Mouse (Mus musculus) neural tube, embryonic 13.5 days (tissue): ENCODE data around the gene Ttc39b. TPM values are rescaled to one million over a fixed set of nuclear protein-coding genes. Genes with fewer than 3 reads are reported as not detected.

Source experiments
- ATAC-seq: fragments of 200-750 bp; cut with Nextera tagmentation; 2 replicates; pipeline ENCODE4 v1.8.0; 2017; ENCODE audit warnings: low read depth, mild to moderate bottlenecking, moderate TSS enrichment, moderate library complexity
- H3K27ac ChIP-seq: fragments of 300-500 bp; sonication (generic); replicated peaks from 2 replicates; pipeline ENCODE4 v1.5.1; 2015; ENCODE audit warnings: moderate library complexity, mild to moderate bottlenecking, inconsistent platforms
- H3K27me3 ChIP-seq: fragments of 300-500 bp; sonication (generic); 2 replicates; pipeline ENCODE4 v1.6.1; 2015; ENCODE audit warnings: mild to moderate bottlenecking, inconsistent platforms
- H3K36me3 ChIP-seq: fragments of 300-500 bp; sonication (generic); 2 replicates; pipeline ENCODE4 v1.6.1; 2015; ENCODE audit warnings: mild to moderate bottlenecking, inconsistent platforms
- H3K4me1 ChIP-seq: fragments of 300-500 bp; sonication (generic); replicated peaks from 2 replicates; pipeline ENCODE4 v1.6.1; 2015; ENCODE audit warnings: inconsistent platforms
- H3K4me2 ChIP-seq: fragments of 300-500 bp; sonication (generic); 2 replicates; pipeline ENCODE4 v1.6.1; 2015; ENCODE audit warnings: inconsistent platforms, mild to moderate bottlenecking, moderate library complexity
- H3K4me3 ChIP-seq: fragments of 300-500 bp; sonication (generic); 2 replicates; pipeline ENCODE4 v1.5.1; 2015; ENCODE audit warnings: mild to moderate bottlenecking, inconsistent platforms
- H3K9ac ChIP-seq: fragments of 300-500 bp; sonication (generic); 2 replicates; pipeline ENCODE4 v1.6.1; 2015; ENCODE audit warnings: moderate library complexity, mild to moderate bottlenecking, inconsistent platforms
- H3K9me3 ChIP-seq: fragments of 300-500 bp; sonication (generic); 2 replicates; pipeline ENCODE4 v1.6.1; 2016; ENCODE audit warnings: inconsistent platforms
- WGBS: fragments of 180-500 bp; shearing (Covaris S2); methylation state at CpG from one replicate; pipeline ENCODE4 v1.1.7; 2015; 5-methylcytosine and 5-hydroxymethylcytosine counted together
- polyA plus RNA-seq: library from polyadenylated mRNA; unstranded; fragments of >200 nt; fragmentation: Nextera tagmentation; extraction: Ambion mirVana; gene quantifications from 2 replicates; pipeline ENCODE4 v1.2.1, GENCODE M21; 2015

Gene Ttc39b
- polyA plus RNA-seq, 1 experiment from 2014 or later: 4.5 TPM

DNA sequence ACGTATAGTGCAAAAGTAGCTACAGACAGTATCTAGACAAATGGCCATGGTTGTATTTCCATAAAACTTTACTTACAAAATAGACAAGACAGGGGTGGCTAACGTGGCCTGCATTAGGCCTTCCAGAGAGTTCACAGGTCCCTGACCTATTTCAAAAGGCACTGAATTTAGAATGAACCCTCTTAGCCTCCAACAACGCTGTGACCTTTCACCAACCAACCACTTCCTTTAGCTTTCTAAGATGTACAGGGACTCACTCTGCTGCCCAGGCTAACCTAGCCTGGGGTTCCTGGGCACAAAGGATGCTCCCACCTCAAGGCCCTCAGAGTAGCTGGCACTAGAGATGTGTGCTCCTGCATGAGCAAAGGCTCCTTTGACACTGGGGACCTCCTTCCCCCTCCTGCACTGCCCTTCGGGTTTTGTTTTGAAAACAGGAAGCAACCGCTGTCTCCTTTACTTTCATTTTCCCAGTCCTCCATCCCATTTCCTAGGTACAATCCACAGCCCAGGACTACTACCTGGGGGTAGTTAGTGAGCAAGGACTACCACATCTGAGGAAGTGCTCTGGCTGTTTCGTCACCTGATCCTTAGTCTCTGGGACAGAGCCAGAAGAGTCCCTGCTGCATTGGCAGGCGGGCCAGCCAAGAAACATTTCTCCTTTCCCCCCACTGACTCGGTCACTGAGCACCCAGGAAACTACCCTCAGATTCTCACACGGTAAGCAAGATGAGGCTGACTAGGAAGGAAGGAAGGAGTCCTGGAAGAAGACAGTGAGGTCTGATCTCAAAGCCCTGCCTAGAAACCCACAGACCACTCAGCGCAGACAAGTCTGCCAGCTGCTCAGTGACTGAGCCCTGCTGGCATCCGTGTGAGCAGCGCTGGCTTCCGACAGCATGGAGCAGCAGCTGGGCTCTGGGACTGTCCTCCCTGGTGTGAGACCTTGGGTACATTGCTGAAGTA is 8.9 kb downstream of the Ttc39b start:
- 52% methylated on average over 13 of the region's 13 CpGs for WGBS
- Histone ChIP-seq H3K4me1 (peaks cover 24% of the 10 kb centered on the region), H3K9me3 (no peaks in the 10 kb centered on the region), H3K4me3 (no peak overlapping the region), H3K27ac (no peak overlapping the region), H3K9ac (no peak overlapping the region), H3K4me2 (no peak overlapping the region), H3K36me3 (no peaks in the 10 kb centered on the region), H3K27me3 (peaks cover 7% of the 10 kb centered on the region; the same call in 1 of the 2 replicates)
- no peak for ATAC-seq

DNA sequence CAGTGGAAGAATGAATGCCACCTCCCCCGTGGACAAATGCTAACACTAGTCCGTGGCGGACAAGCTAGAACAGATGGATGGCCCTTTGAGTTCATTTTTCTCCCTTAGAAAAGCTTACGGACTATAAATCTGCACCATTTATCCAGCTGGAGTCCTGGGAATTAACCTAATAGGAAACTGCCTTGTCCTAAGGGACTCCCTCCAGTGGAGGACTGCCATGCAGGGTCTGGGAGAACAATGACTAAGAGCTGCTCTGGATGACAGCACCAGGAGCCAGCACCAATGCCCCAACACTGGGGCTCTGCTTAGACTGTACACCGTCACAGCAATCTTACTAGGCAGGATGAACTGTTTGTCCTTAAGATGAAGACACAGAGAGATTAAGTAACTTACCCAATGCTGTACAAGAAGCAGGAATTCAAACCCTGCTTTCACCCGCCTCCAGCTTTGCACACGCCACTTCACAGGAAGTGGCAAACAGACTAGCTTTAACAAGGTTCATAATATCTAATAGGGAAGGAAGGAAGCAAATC is 9.7 kb downstream of the Ttc39b start:
- H3K9ac ChIP-seq: no peak overlapping the region
- peaks cover 7% of the 10 kb centered on the region; the same call in 1 of the 2 replicates for H3K27me3 ChIP-seq
- no peaks in the 10 kb centered on the region for H3K9me3 ChIP-seq
- WGBS: 35% methylated on average over 7 of the region's 7 CpGs
- no peak overlapping the region; the same call in 1 of the 2 replicates for H3K27ac ChIP-seq
- ATAC-seq: 0 out of 2 replicates have a peak, but pooled peaks have one; percentile 15
- H3K36me3 ChIP-seq: no peaks in the 10 kb centered on the region
- peaks cover 24% of the 10 kb centered on the region for H3K4me1 ChIP-seq
- H3K4me3 ChIP-seq: no peak overlapping the region
- no peak overlapping the region for H3K4me2 ChIP-seq

- no peak overlapping the region for H3K27ac ChIP-seq
- no peak overlapping the region for H3K4me2 ChIP-seq
- no peaks in the 10 kb centered on the region for H3K36me3 ChIP-seq
- H3K4me3 ChIP-seq: no peak overlapping the region
- no peaks in the 10 kb centered on the region for H3K9me3 ChIP-seq
- peaks cover 7% of the 10 kb centered on the region; the same call in 1 of the 2 replicates for H3K27me3 ChIP-seq
- 74% methylated on average over 4 of the region's 4 CpGs for WGBS
- peaks cover 24% of the 10 kb centered on the region for H3K4me1 ChIP-seq
- ATAC-seq: no peak
- no peak overlapping the region for H3K9ac ChIP-seq
Measured at GRCm38 (mm10) chr4:83312336-83312735, 11.7 kb downstream of the Ttc39b start.

- Histone ChIP-seq H3K27me3 (peaks cover 7% of the 10 kb centered on the region; the same call in 1 of the 2 replicates), H3K9me3 (no peaks in the 10 kb centered on the region), H3K27ac (no peak overlapping the region), H3K36me3 (no peaks in the 10 kb centered on the region), H3K9ac (no peak overlapping the region), H3K4me3 (no peak overlapping the region), H3K4me2 (no peak overlapping the region), H3K4me1 (peaks cover 24% of the 10 kb centered on the region)
- 73% methylated on average over 8 of the region's 8 CpGs for WGBS
- no peak for ATAC-seq
Measured at GRCm38 (mm10) chr4:83311481-83311880, 12.6 kb downstream of the Ttc39b start.

GRCm38 (mm10) chr4:83310990-83311389 is 13.1 kb downstream of the Ttc39b start:
- H3K4me1 ChIP-seq: peaks cover 28% of the 10 kb centered on the region
- H3K4me3 ChIP-seq: no peak overlapping the region
- no peaks in the 10 kb centered on the region for H3K36me3 ChIP-seq
- no peak overlapping the region for H3K4me2 ChIP-seq
- 71% methylated on average over 10 of the region's 10 CpGs for WGBS
- H3K9me3 ChIP-seq: no peaks in the 10 kb centered on the region
- no peak overlapping the region for H3K27ac ChIP-seq
- H3K9ac ChIP-seq: no peak overlapping the region
- peaks cover 7% of the 10 kb centered on the region; the same call in 1 of the 2 replicates for H3K27me3 ChIP-seq
- no peak for ATAC-seq

GRCm38 (mm10) chr4:83308914-83309313 is 15.1 kb downstream of the Ttc39b start:
- Histone ChIP-seq H3K4me3 (no peak overlapping the region), H3K9ac (no peak overlapping the region), H3K9me3 (no peaks in the 10 kb centered on the region), H3K4me1 (peaks cover 12% of the 10 kb centered on the region; the same call in 1 of the 2 replicates), H3K4me2 (no peak overlapping the region), H3K27me3 (peaks cover 4% of the 10 kb centered on the region; the same call in 1 of the 2 replicates), H3K27ac (no peak overlapping the region), H3K36me3 (no peaks in the 10 kb centered on the region)
- ATAC-seq: no peak
- 80% methylated on average over 3 of the region's 3 CpGs for WGBS

DNA sequence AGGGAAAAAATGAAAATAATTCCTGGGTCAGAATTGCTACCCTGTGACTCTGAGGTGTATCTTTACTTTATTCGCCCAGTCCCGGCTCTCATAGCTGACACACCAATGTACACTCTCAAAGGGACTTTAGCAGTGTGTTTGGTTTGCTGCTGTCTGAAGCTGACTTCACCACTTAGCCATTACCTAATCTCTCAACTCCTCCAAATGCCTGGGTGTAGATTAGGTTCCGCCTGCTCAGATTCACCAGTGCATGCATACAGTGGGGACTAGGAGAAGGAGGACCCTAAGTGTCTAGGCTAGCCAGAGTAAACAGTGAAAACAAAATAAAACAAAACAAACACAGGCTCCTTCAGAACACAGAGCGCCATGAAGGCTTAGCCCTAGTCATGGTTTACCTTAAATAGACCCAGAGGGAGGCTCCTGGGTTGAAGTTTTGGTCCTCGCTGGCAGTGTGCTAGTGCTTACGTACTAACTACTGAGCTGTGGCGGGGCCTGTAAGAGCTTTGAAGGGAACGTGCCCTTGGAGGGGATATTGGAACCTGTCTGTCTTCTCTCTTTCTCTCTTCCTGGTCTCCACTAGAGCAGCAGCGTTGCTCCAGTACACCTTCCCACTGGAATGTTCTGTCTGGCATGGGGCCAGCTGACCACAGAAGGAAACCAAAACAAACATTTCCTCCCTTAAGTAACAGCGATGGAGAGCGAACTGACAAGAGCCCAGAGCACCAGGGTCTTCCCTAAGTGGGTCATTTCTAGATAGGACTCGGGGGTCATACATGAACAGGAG is 16.2 kb downstream of the Ttc39b start:
- no peak overlapping the region for H3K9ac ChIP-seq
- H3K27ac ChIP-seq: no peak overlapping the region
- H3K4me1 ChIP-seq: 0 out of 2 replicates have a peak, but pooled peaks cover 17% of the 10 kb centered on the region
- H3K4me3 ChIP-seq: no peak overlapping the region
- no peaks in the 10 kb centered on the region for H3K36me3 ChIP-seq
- H3K9me3 ChIP-seq: no peaks in the 10 kb centered on the region
- peaks cover 4% of the 10 kb centered on the region; the same call in 1 of the 2 replicates for H3K27me3 ChIP-seq
- no peak overlapping the region for H3K4me2 ChIP-seq
- no peak for ATAC-seq
- 84% methylated on average over 12 of the region's 12 CpGs for WGBS

- Histone ChIP-seq H3K9me3 (no peaks in the 10 kb centered on the region), H3K36me3 (no peaks in the 10 kb centered on the region), H3K27me3 (no peaks in the 10 kb centered on the region), H3K27ac (no peak overlapping the region), H3K9ac (no peak overlapping the region), H3K4me2 (no peak overlapping the region), H3K4me3 (no peak overlapping the region), H3K4me1 (0 out of 2 replicates have a peak, but pooled peaks cover 21% of the 10 kb centered on the region)
- ATAC-seq: no peak
- 85% methylated on average over 7 of the region's 7 CpGs for WGBS
Measured at GRCm38 (mm10) chr4:83306879-83307278, 17.2 kb downstream of the Ttc39b start.

DNA sequence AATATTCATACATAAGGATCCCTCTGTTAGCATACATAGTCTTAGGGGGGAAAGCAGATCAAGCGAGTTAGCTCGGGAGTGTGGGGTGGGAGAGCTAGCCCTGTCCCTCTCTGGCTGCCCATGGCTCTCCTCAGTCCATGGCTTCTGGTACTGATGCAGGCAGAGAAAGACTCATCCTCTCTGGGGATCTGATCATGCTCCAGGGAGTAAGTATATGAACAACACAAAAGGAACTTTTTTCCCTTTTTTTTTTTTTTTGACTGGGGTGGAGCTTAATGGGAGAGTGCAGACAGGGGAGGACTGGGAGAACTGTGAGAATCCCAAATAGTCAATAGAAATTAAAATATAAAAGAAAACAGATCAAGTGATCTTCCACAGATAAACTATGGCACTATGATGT is 19.0 kb downstream of the Ttc39b start:
- no peak overlapping the region for H3K27ac ChIP-seq
- 84% methylated on average over 2 of the region's 2 CpGs for WGBS
- ATAC-seq: no peak
- no peak overlapping the region for H3K9ac ChIP-seq
- H3K27me3 ChIP-seq: no peaks in the 10 kb centered on the region
- H3K4me3 ChIP-seq: no peak overlapping the region
- no peak overlapping the region for H3K4me2 ChIP-seq
- no peaks in the 10 kb centered on the region for H3K9me3 ChIP-seq
- H3K4me1 ChIP-seq: 0 out of 2 replicates have a peak, but pooled peaks cover 17% of the 10 kb centered on the region
- no peaks in the 10 kb centered on the region for H3K36me3 ChIP-seq

DNA sequence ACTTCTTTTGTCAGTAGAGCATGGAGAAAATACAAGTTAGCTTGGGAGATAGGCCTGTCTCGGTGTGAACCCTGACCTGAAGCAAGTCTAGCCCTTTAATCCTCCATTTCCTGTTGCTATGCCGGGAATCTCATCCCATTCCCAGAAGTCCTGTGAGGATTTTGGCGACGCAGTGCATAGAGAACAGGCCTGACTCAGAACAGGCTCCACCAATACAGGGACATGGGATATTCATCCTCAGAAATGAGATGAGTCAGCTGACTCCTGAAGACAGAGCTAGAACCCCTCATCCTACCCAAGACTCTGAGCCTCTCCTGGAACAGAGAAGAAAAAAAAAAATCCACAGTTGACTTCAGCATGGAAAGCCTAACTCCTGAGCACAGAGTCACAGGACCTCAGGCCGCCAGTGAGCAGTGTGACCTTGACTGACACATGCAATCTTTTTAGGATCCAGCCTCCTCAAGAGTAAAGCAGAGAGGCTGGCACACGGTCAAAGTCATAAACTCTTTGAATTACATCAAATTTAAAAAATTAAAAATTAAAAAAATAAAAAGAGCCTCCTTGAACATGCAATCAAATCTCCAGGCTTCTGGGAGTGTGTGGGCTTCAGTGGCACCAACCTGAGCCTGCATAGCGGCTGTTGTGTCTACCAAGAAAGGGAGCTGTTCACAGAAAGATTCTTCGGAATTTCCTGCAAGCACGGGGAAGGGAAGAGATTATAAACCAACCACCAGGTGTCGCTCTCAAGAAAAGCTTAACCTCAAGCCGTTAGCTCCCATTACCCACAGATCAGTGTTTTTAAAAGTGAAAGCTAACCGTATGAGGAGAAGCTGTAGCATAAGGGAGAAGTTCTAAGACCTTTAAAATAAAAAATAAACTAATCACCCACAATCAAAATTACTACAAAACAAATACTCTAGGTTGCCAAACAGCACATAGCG is 20.9 kb downstream of the Ttc39b start:
- Histone ChIP-seq H3K4me3 (no peak overlapping the region), H3K4me1 (0 out of 2 replicates have a peak, but pooled peaks cover 17% of the 10 kb centered on the region), H3K27ac (no peak overlapping the region), H3K4me2 (no peak overlapping the region), H3K9ac (no peak overlapping the region), H3K36me3 (no peaks in the 10 kb centered on the region), H3K9me3 (no peaks in the 10 kb centered on the region), H3K27me3 (no peaks in the 10 kb centered on the region)
- peak; percentile 50 for ATAC-seq
- WGBS: 42% methylated on average over 13 of the region's 13 CpGs
